9 mouse cellular contexts compared by ENCODE assay signal in the genomic region with DNA sequence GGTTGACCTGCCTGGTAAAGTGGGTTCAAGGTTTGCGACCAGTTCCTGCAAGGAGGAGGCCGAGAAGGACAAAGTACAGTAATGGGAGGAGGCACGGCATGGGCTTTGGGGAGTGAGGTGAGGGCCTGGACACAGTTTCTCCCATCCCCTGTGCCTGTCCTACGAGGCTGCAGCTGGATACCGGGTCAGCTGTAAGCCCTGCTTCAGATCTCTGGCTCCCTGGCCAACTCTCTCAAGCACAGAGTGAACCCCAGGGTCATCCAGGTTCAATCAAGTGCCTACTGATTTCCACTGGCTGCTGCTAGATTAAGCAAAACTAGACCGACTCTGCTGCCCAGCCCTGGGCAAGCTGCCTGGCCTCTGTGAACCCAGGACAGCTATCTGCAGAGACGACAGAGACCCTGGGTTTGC. TPM values are rescaled to one million over a fixed set of nuclear protein-coding genes. Genes with fewer than 3 reads are reported as not detected.
DNase-seq lines count a peak whose midpoint lies in the region; ATAC-seq lines count a peak whose summit lies in the region.
"Had no signal": no experiment of that assay in that cellular context is flagged by ENCODE, and none has a peak within 500 bp of the region (broad histone marks: within the 10 kb centered on the region; RNA-seq: fewer than 3 reads in every experiment).

No protein-coding gene starts in this region.

- H3K9ac ChIP-seq in hindbrain, embryonic 11.5 days (ENCODE audit: low read depth, low read length) = 0 out of 2 replicates have a peak overlapping the region, but pooled peaks have one; percentile 11
- H3K9ac ChIP-seq: limb, embryonic 12.5 days had no signal

- peaks cover 5% of the 10 kb centered on the region; the same call in 1 of the 2 replicates for H3K36me3 ChIP-seq in heart, embryonic 10.5 days
- H3K36me3 ChIP-seq in embryonic facial prominence, embryonic 10.5 days (replicated peaks) = peaks cover 28% of the 10 kb centered on the region
- H3K36me3 ChIP-seq in hindbrain, embryonic 11.5 days (ENCODE audit: control insufficient read depth, insufficient read depth, low read length) = no peaks in the 10 kb centered on the region
- peaks cover 20% of the 10 kb centered on the region for H3K36me3 ChIP-seq in limb, embryonic 10.5 days

- H3K27me3 ChIP-seq in heart, embryonic 10.5 days (ENCODE audit: insufficient read depth, poor library complexity, severe bottlenecking) = no peaks in the 10 kb centered on the region
- H3K27me3 ChIP-seq in embryonic facial prominence, embryonic 10.5 days (replicated peaks; ENCODE audit: low read depth, poor library complexity, severe bottlenecking) = peaks cover 6% of the 10 kb centered on the region; the same call in 1 of the 2 replicates
- H3K27me3 ChIP-seq in hindbrain, embryonic 11.5 days (ENCODE audit: control insufficient read depth, insufficient read depth, low read length) = no peaks in the 10 kb centered on the region
- H3K27me3 ChIP-seq in limb, embryonic 10.5 days (ENCODE audit: low read depth, poor library complexity, severe bottlenecking) = peaks cover 7% of the 10 kb centered on the region; the same call in 1 of the 2 replicates
- H3K27me3 ChIP-seq: limb, embryonic 12.5 days had no signal

- no peaks in the 10 kb centered on the region for H3K9me3 ChIP-seq in heart, embryonic 10.5 days
- H3K9me3 ChIP-seq in embryonic facial prominence, embryonic 10.5 days = no peaks in the 10 kb centered on the region
- H3K9me3 ChIP-seq in hindbrain, embryonic 11.5 days (ENCODE audit: control insufficient read depth, low read length) = no peaks in the 10 kb centered on the region
- H3K9me3 ChIP-seq in limb, embryonic 10.5 days (replicated peaks) = no peaks in the 10 kb centered on the region
- H3K9me3 ChIP-seq: limb, embryonic 12.5 days had no signal

- DNase-seq in heart, embryonic 10.5 days (ENCODE audit: low spot score) = no peak
- no peak for DNase-seq in heart, postnatal 14 days
- no peak for DNase-seq in embryonic facial prominence, embryonic 10.5 days (ENCODE audit: low spot score)
- no peak for DNase-seq in hindbrain, embryonic 11.5 days (ENCODE audit: low spot score)
- no peak for DNase-seq in limb, embryonic 10.5 days (ENCODE audit: low spot score)
- no peak for DNase-seq in left cerebral cortex, adult 18-20 months (ENCODE audit: low spot score in 2 of 2)
- DNase-seq in ovary, adult 18-20 months (ENCODE audit: low spot score) = no peak
- no peak for DNase-seq in thymus, postnatal 36 days

- ATAC-seq in hindbrain, embryonic 11.5 days (ENCODE audit: low FRiP score) = no peak

- peaks cover 93% of the 10 kb centered on the region for H3K4me1 ChIP-seq in heart, embryonic 10.5 days
- peaks cover 91% of the 10 kb centered on the region for H3K4me1 ChIP-seq in embryonic facial prominence, embryonic 10.5 days
- H3K4me1 ChIP-seq in hindbrain, embryonic 11.5 days (replicated peaks; ENCODE audit: control insufficient read depth, insufficient read depth, low read length) = peaks cover 44% of the 10 kb centered on the region
- H3K4me1 ChIP-seq in limb, embryonic 10.5 days = peaks cover 89% of the 10 kb centered on the region

- H3K27ac ChIP-seq in heart, embryonic 10.5 days = peak overlapping the region; percentile 26; the same call in 1 of the 2 replicates
- 0 out of 2 replicates have a peak overlapping the region, but pooled peaks have one; percentile 26 for H3K27ac ChIP-seq in embryonic facial prominence, embryonic 10.5 days (replicated peaks)
- no peak overlapping the region for H3K27ac ChIP-seq in hindbrain, embryonic 11.5 days (ENCODE audit: low read depth, low read length)
- H3K27ac ChIP-seq in limb, embryonic 10.5 days = 0 out of 2 replicates have a peak overlapping the region, but pooled peaks have one; percentile 11
- H3K27ac ChIP-seq: limb, embryonic 12.5 days had no signal

- H3K4me2 ChIP-seq in hindbrain, embryonic 11.5 days (replicated peaks; ENCODE audit: low read depth, low read length) = no peak overlapping the region
- H3K4me2 ChIP-seq: limb, embryonic 12.5 days had no signal

- 0 out of 2 replicates have a peak overlapping the region, but pooled peaks have one; percentile 23 for H3K4me3 ChIP-seq in heart, embryonic 10.5 days
- peak overlapping the region; percentile 98; the same call in 1 of the 2 replicates for H3K4me3 ChIP-seq in embryonic facial prominence, embryonic 10.5 days
- no peak overlapping the region for H3K4me3 ChIP-seq in hindbrain, embryonic 11.5 days (ENCODE audit: low read depth, low read length)
- no peak overlapping the region for H3K4me3 ChIP-seq in limb, embryonic 10.5 days
- H3K4me3 ChIP-seq: limb, embryonic 12.5 days had no signal

- intact Hi-C loops in heart, postnatal 14 days (cut with DNase I) = no loop called here

- WGBS in heart, embryonic 10.5 days = 66% methylated on average over 7 of the region's 7 CpGs
- 69% methylated on average over 7 of the region's 7 CpGs for WGBS in embryonic facial prominence, embryonic 10.5 days
- 72% methylated on average over 7 of the region's 7 CpGs for WGBS in hindbrain, embryonic 11.5 days
- 82% methylated on average over 7 of the region's 7 CpGs for WGBS in limb, embryonic 10.5 days

RNA-seq across cellular contexts. Expression of a gene that starts 3.3 kb away (rescaled TPM):
- polyA plus RNA-seq in heart, embryonic 10.5 days (2016; fragmentation: Nextera tagmentation; extraction: Ambion mirVana) = 53.2 and 54.4 TPM in 2 replicates
- 10 to 100 TPM; 27.1 to 35.7 TPM for total RNA-seq in heart, postnatal 14 days (2021)
- 61.1 and 62.4 TPM in 2 replicates for polyA plus RNA-seq in embryonic facial prominence, embryonic 10.5 days (2016; fragmentation: Nextera tagmentation; extraction: Ambion mirVana)
- 43.3 and 47.3 TPM in 2 replicates for polyA plus RNA-seq in hindbrain, embryonic 11.5 days (2014; fragmentation: Nextera tagmentation; extraction: Ambion mirVana)
- polyA plus RNA-seq in limb, embryonic 10.5 days (2016; fragmentation: Nextera tagmentation; extraction: Ambion mirVana) = 50.2 and 50.4 TPM in 2 replicates
- total RNA-seq in left cerebral cortex, adult 18-20 months (2021) = 10 to 100 TPM; 51.1 to 51.3 TPM

RNA-seq across cellular contexts. Expression of a gene that starts 49.5 kb away (rescaled TPM):
- not detected in 2 replicates for polyA plus RNA-seq in heart, embryonic 10.5 days (2016; fragmentation: Nextera tagmentation; extraction: Ambion mirVana)
- not detected for total RNA-seq in heart, postnatal 14 days (2021)
- not detected in 2 replicates for polyA plus RNA-seq in embryonic facial prominence, embryonic 10.5 days (2016; fragmentation: Nextera tagmentation; extraction: Ambion mirVana)
- not detected in 2 replicates for polyA plus RNA-seq in hindbrain, embryonic 11.5 days (2014; fragmentation: Nextera tagmentation; extraction: Ambion mirVana)
- polyA plus RNA-seq in limb, embryonic 10.5 days (2016; fragmentation: Nextera tagmentation; extraction: Ambion mirVana) = not detected in 2 replicates
- total RNA-seq in left cerebral cortex, adult 18-20 months (2021) = not detected
- polyA plus RNA-seq: limb, embryonic 12.5 days had no signal

Comparison
In these comparisons a context has a peak if more than half of its experiments do, and no peak if none do; other contexts are left out.
1. H3K4me3 ChIP-seq: peak in heart, embryonic 10.5 days (single experiment) and embryonic facial prominence, embryonic 10.5 days (single experiment); none in hindbrain, embryonic 11.5 days (single experiment) and limb, embryonic 10.5 days (single experiment).